Mouse (Mus musculus) small intestine, adult 2 months (tissue): ENCODE measurements at regions not wholly inside any gene's neighbourhood (a gene's known extent, or its start where the extent isn't known, plus 50 kb on each side); places are given as distances from the start of the nearest gene placed in this dataset.

Experiments
- CTCF ChIP-seq: fragments of 200-500 bp; IDR thresholded peaks from 2 replicates; pipeline ENCODE4 v1.5.1; 2012; ENCODE audit warnings: low read depth, mild to moderate bottlenecking, control low read depth, inconsistent platforms, low read length, moderate library complexity, mixed read lengths; ENCODE audit not compliant: insufficient replicate concordance, insufficient read length; ENCODE audit errors: extremely low read depth
- POLR2A ChIP-seq: fragments of 200-500 bp; IDR thresholded peaks from 2 replicates; pipeline ENCODE4 v1.6.1; 2012; ENCODE audit warnings: low read depth, mild to moderate bottlenecking, control low read depth, inconsistent platforms, low read length, moderate library complexity

GRCm38 (mm10) chr4:12616665-12617064, 444.9 kb upstream of the Fam92a start:
- TF ChIP-seq CTCF: no peak
- TF ChIP-seq POLR2A: no peak
